Mouse (Mus musculus) cortical plate, adult 2 months (tissue): ENCODE measurements around the gene Sgip1.

Experiments
- CTCF ChIP-seq: fragments of 200-500 bp; IDR thresholded peaks from 2 replicates; pipeline ENCODE4 v1.5.1; 2011; ENCODE audit warnings: mild to moderate bottlenecking, control low read depth, low read length; ENCODE audit not compliant: insufficient read depth; ENCODE audit errors: extremely low read depth
- POLR2A ChIP-seq: fragments of 200-500 bp; IDR thresholded peaks from 2 replicates; pipeline ENCODE4 v1.6.1; 2011; ENCODE audit warnings: mild to moderate bottlenecking, low read length, control low read depth; ENCODE audit not compliant: insufficient read depth; ENCODE audit errors: extremely low read depth

GRCm38 (mm10) chr4:102895866-102896265 lies 154.8 kb downstream of the Sgip1 start:
- TF ChIP-seq CTCF = no peak
- TF ChIP-seq POLR2A = no peak
